Mouse (Mus musculus): ENCODE data around the gene Gpd1.

- TF ChIP-seq CTCF (IDR thresholded peaks at IDR 0.05; ENCODE audit: borderline replicate concordance, extremely low read depth, insufficient read depth, insufficient read length) (no peak), POLR2A (IDR thresholded peaks at IDR 0.05; ENCODE audit: borderline replicate concordance, extremely low read depth, insufficient read depth, insufficient read length, poor library complexity, severe bottlenecking) (no peak)
Measured at GRCm38 (mm10) chr15:99674866-99675265, 42.4 kb upstream of the Gpd1 start.

Measured in brain, embryonic 14.5 days (tissue).